Mouse (Mus musculus): ENCODE results near the gene Pex7.

GRCm38 (mm10) chr10:19910516-19910915 lies 3.0 kb upstream of the Pex7 start:
- TF ChIP-seq CTCF (IDR thresholded peaks at IDR 0.05; ENCODE audit: low read depth, low read length) (no peak), POLR2A (IDR thresholded peaks at IDR 0.05; ENCODE audit: borderline replicate concordance, low read depth, low read length) (no peak)
